Mouse (Mus musculus) c-Kit-negative CD71-positive TER-119-positive erythroid progenitor cells, embryonic 14.5 days (primary cell): Measurements from ENCODE around the gene Cstf1.

Experiments used
- DNase-seq: peaks from one replicate; pipeline ENCODE4 v3.0.0-alpha.2; 2013; ENCODE audit warnings: low read depth, low spot score

Cstf1 gene

DNA sequence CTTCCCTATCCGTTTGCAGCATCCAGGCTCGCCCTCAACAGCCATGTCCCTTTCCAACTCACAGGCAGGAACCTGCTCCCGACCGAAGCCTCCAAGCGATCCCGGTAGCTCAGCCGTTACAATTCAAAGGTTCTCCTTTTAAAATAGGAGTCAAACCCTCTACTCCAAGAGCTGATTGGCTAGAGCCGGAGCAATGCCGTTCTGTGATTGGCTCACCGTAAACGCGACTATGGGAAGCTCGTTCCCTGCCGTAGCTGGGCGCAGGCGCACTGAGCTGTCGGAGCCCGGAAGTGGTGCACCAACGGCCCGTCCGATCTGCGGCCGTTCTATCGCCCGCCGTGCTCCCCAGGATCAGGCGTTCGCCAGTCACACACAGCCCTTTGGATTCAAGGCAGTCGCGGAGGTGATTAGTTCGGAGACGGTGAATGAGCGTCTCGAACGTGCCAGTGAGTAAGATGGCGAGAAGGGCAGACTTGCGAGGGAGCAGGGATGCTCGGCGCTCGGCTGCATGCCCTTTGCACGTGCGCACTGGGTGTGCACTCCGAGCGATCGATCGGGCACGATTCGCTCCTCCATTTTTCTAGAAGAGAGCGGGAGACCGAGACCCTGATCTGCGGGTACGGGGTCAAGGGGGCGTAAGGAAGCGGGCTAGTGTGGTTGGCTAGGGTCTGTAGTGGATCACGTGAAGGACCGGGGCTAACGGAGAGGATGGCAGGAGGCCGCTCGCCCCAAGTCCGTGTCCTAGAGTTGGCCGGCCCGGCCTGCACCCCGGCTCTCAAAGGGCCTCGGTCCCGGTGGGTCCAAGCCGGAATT lies at the start of gene Cstf1, which contains the start of gene Aurka:
Gene Cstf1 (plus strand): TSS at position 271 of the 813 bp plus-strand sequence.
Gene Aurka (minus strand): TSS at position 125 of the 813 bp plus-strand sequence.
- DNase-seq = peak; percentile 94

DNA sequence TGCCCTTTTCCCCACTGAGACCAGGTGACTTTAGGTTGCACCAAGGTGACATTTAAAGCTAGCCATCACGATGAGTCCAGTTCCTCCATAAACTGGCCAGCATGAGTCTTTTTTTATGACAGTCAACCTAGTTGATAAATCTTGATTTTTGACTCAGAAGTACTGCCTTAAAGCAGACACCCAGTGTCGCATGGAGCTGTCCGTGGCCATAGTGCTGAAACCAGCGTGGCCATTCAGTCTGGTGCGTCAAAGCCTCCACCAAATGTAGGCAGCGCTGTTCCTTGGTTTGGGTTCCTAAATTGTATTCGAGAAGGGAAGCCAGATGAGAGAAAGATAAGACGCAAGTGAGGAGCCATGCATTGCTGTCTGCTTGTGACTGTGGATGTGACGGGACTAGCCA lies 49.6 kb upstream of the Cstf1 start:
- DNase-seq = no peak

DNA sequence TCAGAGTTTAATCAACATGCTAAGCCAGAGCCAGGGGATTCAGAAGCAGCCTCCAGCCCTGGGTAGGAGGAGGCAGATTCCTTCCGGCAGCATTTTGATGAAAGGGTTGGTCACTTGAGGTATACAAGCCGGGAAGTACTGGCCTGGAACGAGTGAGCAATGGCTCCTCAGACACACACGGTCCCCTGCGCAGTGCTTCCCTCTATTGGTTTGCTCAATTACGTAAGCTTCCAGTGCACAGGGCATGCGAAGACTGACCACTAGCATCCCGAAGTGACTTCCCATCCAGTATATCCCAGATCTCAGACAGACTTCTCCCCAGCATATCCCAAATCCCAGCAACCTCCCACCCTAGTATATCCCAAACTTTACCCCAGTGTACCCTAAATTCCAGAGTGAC lies 42.2 kb upstream of the Cstf1 start:
- no peak for DNase-seq

DNA sequence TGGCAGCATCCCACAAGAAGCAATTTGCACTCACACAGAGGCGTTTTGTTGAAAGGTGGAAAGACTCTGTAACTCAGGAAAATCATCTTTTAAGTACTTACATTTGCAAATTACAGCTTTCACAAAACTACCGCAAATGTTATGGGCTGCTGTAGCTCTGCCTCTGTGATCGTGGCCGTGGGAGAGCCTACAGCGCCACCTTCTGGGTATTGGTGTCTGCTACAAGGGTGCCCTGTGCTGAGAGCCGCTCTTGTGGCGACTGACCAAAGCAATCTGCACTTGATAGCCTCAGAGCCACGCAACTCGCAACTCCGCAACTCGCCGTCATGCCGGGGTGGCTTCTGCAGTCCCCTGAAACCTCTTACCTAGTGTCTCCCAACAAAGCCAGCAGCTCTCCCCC lies 41.3 kb upstream of the Cstf1 start:
- peak; percentile 70 for DNase-seq

DNA sequence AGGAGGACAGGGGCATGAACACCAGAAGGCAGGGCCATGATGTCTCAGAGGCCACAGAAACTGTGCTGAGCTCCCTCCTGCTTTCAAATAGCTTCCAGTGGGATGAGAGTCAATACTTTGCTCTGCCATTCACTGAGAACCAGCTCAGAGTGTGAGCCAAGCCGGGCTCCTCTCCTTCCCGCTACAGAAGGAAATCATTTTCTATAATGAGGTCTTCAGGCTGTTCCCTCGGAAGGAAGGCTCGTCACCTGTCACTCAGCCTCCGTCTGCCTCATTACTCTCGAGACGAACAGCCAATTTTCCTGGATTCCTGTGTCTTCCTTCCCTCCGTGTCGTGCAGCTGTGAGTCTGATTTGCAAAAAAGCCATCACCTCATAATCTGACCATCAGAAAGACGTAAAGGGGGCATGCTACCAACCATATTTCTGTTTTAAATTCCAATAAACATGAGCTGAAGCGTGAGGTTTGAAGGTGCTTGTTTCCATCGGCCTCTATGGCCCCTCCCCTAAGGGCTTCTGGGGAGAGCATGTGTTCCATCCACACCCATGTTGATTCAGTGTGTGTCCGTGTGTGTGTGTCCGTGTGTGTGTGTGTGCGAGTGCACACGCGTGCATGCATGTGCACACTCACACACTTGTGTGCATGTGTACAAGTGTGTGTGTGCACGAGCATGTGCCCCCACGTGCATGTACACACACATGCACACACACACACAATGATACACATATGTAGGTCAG lies 32.1 kb upstream of the Cstf1 start:
- no peak for DNase-seq

DNA sequence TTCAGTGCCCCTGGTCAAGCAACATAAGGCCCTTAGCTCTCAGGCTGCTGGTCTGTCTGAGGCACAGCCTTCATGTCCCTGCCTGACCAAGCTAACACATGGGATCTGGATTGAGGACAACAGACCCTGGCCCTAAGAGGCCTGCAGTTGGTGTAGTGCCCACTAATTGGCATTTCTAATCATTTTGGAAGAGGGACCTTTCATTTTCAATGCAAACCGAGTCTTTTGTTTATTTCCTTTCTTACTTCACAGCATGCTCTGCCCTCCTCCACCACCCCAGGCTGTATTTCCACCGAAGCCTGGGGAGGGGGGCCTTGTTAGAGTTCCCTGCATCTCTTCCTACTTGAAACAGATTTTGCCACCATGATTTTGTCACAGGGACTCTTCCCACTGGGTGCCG lies 29.5 kb upstream of the Cstf1 start:
- DNase-seq = no peak

DNA sequence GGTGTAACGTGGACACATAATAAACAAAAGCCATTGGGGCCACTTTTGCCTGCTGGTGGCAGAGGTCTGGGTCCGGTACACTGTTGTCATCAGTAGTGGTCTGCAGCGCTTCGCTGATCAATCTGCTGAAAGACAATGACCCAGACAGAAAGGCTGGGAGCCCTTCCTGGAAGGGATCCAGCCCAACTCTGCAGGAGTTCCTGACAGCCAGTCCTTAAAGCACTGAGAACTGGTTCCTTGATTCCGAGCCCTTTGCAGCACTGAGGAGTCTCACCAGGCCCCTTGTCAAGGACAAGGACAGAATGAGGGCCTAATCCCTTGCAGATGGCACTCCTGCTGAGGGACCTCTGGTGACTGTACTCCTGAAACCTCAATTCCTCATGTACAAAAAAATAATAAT lies 28.9 kb upstream of the Cstf1 start:
- DNase-seq = no peak

DNA sequence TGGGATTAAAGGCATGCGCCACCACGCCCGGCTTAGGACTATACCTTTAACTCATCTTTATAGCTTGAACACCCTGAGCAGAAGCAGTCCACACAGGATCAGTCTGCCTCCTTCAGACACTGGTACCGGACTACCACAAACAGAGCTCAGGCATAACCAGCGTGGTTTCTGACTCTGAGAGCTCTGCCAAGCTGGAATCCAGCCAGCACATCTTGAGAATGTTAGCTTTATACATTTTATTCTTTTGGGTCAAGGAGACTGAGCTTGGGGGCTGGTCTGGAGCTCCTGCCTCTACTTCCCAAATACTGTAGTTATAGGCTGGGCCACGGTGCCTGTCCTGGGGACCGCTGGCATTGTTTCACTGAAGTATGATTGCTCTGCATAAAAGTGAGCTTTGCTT lies 26.7 kb upstream of the Cstf1 start:
- no peak for DNase-seq

DNA sequence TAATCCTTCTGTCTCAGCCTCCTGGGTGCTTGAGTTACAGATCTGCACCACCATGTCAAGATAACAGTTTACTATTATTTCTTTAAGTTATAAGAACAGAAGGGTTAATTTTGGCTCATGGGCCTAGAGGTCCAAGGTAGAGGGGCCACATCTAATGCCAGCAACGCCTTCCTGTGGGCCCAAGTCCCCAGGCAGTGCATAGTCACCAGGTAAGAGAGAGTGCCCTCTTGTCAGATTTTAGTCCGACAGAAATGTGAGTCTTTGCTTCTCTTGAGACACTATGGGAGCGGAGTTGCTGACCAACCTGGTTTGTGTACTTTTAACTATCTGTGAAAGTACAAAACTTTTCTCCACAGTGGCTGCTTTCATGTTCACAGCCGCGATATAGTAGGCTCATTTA lies 25.8 kb upstream of the Cstf1 start:
- no peak for DNase-seq

DNA sequence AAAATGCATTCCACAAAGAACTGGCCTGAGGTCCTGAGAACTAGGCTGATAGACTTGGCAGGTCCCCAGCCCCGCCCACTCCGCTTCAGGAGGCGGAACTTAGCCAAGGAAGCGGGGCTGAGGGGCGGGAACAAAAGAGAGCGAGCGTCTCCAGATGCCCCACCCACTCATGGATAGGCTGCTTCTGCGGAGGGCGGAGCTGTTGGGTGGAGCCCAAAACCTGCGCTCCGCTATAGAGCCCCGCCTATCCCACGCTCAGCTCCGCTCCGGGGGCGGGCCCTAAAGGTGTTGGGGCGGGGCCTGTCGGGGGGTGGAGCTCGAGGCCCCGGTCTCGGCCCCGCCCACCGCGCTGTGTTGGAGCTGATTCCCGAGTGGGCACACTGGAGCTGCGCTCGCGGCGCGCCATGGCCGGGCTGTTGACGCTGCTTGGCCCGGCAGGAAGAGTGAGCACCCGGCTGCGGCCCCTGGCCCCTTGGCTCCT lies 25.2 kb upstream of the Cstf1 start, which contains the start of gene Fam210b:
Gene Fam210b (plus strand): TSS at position 308 of the 481 bp plus-strand sequence.
- DNase-seq = peak; percentile 99

DNA sequence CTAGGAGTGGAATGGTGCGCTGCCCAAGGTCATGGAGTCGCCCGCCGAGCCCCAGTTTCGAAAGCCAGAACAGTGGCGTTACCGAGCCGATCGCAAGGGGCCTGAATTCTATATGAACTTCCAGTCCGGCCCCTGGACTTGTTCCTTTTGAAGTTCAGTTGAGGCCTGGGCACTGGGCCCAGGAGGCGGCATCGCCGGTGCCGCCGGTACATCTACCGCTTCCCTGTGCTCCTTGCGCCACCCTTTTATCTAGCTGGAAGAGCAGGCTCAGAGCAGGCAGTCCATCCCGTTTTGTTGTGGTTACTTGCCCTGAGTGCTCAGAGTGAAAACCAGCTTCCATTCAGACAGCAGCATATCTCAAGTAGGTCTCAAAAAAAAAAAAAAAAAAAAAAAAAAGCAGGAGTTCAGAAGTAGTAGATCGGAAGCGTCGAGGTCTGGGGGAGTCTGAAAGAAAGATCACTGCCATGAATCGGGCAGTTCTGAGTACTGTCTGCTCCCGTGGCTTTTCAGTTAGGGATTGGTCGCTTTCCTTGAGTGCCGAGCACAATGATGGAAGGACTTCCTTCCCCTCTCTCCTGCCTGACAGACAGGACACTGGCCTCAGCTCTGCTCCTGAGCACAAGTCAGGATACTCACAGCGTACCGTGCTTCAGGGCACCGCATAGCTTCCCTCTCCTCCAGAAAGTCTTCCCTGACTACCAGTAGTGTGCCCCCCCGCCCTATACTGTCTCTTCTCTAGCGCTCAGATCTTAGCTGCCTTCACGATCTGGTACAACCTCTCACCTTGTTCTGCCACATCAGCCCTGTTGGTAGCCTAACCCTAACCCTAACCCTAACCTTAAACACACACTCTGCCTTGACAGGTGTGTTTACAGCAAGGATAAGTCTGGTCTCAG lies 24.2 kb upstream of the Cstf1 start:
- no peak for DNase-seq

DNA sequence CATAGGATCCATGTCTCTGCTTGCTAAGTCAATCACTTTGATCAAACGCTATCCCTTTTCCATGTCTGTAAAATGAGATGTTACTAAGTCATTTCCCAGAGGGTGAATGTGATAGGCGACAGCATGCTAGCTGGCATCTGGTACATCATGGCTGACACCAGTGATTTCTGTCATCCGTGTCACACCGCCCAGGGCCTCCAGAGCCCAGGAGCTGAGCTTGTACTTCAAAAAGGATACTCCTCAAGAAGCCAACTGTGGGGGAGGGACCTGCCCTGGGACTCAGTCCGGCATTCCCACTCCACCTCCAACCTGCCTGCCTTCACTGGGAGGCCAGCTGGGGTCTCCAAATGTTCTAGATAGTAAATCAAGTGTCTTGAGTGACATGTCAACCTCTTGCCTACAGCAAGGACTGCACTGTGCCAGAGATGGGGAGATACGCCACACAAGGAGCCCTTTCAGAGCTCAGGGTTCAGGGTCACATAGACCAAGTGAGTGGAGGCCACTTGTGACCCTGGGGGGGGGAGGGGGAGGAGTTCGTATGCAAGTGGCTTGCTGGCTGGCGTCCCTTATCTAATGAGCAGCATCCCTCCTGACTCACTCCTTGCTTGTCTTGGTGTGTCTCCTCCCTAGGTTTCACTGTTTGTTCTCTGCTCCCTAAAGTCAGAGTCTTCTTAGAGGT lies 23.4 kb upstream of the Cstf1 start:
- peak; percentile 62 for DNase-seq

DNA sequence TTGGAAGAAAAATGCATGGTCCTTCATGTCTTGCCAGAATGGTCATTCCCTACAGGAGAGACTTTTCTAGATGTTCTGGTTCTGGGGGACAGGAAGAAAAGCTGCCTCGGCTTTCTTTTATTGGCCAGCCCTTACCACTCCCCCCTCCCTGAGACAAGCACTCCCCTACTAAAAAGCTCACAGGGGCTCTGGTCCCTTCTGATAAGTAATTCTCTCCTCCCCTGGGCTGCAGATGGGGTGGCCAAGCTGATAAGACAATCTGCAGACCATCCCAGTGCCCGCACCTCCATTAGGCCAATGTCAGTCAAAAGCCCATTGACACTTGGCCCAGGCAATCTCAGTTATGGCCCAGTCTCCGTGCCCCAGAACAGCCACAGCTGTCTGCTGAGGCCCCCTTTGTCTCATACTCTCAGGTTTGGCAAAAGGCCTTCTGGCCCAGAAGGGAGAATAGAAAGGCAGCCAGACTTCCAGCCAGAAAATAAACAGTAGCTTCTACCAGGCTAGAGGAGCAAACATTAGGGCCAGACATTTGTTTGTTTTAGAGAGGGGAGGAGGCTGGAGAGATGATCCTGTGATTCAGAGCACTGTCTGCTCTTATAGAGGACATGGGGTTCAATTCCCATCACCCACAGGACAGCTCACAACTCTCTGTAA lies 22.1 kb upstream of the Cstf1 start:
- DNase-seq = peak; percentile 77

DNA sequence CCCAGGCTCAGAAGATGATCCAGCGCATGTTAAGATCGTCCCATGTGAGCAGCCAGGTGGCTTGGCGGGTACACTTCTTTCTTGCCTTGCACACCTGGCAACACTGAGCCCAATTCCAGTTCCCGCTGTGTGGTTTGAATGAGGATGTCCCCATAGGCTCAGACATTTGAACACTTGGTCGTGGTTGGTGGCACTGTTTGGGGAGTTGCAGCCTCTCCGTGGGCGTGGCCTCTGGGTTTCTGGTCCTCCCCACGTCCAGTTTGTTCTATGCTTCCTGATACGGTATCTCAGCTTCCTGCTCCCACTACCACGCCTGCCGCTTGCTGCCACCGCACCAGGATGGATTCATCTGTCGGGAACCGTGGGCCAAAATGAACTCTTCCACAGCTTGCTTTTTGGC lies 20.7 kb upstream of the Cstf1 start:
- DNase-seq = no peak

DNA sequence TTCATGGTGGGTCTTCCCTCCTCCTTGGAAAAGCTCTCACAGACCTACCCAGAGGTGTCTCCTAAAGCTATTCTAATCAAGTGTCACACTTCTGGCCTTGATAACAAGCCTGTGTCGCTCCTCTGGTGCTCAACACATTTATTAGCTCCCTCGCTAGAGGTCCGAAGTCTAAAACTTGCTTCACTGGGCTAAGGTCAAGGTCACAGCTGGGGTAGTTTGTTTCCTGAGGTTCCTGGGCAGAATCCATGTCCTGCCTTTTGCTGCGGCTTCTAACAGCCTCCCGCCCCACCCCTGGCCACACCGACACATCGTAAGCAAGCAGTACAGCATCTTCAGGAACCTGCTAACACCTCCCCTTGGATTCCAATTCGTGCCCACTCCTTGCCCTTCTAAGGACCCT lies 19.7 kb upstream of the Cstf1 start:
- DNase-seq = no peak

DNA sequence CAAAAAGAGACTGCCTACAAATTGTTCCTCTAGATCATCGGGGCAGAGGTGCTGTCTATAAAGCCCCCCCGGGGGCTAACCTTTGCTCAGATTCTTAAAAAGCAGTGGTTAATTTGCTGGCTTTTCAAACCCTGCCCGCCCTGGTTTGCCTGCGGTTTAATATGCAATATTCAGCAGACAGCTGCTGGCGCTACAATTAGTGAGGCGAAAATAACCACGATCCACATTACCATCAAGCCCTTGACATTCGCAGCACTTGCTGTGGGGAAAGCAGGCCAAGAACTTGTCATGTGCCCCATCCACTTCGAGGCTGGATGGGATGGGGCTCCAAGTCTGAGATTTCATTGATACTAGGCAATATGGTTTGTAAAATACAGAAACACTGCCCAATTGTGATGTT lies 17.3 kb upstream of the Cstf1 start:
- DNase-seq = no peak

DNA sequence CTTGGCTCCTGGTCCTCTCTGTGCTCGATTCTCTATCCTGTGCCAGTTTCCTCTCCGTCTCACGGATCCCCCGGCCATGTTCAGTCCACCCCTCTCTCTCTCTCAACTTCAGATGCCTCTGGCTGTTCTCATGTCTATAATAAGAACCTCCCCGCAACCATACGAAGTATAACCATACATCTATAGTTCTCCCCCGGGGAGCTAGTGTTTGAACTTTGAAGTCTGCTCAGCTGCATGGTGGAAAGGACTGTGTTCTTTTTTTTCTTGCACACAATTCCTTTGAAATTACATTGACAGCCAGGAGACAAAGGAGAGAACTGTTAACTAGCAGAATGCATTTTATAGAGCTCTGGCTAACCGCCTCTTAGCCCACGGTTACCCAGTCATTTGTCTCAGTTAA lies 15.7 kb upstream of the Cstf1 start:
- no peak for DNase-seq

DNA sequence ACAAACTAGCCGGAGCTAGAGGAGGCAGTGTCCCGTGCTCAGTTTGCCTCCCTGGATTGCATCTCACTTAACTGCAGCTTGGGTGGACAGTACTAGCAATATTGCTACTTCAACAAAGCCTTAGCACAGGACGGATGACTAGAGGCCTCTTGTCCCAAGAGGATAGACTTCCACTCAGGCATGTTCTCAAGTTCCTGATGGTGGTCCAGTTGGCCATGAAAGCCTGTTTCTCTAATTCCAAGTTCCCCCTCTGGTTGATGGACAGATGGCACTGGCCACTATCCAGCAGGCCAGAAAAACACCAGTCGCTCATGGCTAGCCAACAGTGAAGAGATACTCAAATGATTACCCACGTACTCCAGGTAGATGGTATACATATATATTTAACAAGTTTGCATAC lies 14.6 kb upstream of the Cstf1 start:
- no peak for DNase-seq

DNA sequence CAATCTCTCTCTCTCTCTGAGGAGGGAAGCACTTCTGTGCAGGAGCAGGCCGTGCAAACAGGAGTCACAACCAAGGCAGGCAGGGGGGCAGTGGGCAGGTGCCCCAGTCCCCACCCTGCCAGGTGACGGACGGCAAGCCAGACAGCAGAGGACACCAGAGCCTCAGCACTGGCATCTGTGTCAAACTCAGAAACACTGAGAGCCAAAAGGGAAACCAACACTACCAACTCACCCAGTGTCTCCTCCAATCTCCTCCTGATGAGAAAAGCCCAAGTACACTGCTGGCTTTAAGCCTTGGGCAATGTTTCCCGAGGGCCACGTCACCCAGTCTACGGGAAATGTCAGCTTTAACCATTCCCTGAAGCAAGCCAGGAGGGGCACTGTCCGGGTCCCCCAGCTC lies 7.3 kb upstream of the Cstf1 start:
- DNase-seq = no peak

DNA sequence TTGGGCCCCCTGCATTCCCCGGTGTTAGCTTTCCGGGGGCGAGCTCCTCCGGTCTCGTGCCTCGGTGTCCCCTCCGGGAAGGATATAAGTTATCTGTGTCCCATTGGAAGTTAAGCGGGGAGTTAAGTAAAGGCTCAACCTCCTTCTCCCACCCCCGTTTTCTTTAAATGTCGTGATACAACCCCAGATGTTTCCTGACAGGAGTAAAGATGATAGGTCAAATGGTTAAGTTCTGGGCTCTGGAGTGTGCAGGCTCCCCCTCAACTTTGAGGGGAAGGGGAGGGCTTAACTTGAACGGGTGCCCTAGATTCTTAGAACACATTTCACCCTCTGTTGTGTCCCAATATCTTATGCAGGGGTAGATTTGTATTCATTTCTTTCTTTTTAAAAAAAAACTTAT lies 777 bp downstream of the Cstf1 start:
- no peak for DNase-seq

DNA sequence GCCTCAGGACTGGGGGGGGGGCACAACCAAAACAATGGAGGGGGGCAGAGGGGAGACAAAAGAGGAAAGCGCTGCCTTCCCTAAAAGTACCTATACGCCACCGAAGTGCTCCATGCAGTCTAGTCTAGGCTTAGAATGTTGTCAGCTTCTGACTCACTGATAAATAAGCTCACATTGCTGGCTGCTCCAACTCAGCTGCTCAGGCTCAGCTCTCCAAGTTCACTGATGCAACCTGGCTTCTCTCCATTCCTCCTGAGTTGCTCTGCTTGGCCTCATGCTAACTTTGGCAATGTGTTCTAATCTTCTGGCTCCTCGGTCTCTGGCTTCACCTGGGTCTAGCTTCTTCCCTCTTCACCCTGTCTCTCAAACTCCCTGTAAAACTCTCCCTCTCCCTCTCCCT lies 6.1 kb downstream of the Cstf1 start:
- DNase-seq = no peak
